Mouse (Mus musculus): Measurements from ENCODE around the gene Gpr12.

GRCm38 (mm10) chr5:146611830-146612229 lies 26.8 kb upstream of the Gpr12 start:
- TF ChIP-seq CTCF (IDR thresholded peaks at IDR 0.05; ENCODE audit: low read depth) (no peak), EP300 (optimal IDR thresholded peaks at IDR 0.05) (no peak)
